Mouse (Mus musculus) small intestine, adult 2 months (tissue): ENCODE data around the gene Col9a3. TPM values are rescaled to one million over a fixed set of nuclear protein-coding genes. Genes with fewer than 3 reads are reported as not detected.

ENCODE experiments used
- H3K27ac ChIP-seq: fragments of 200-500 bp; 2 replicates; pipeline ENCODE4 v1.5.1; 2012; ENCODE audit warnings: low read depth, low read length, control low read depth, inconsistent platforms; ENCODE audit not compliant: insufficient read depth
- H3K27me3 ChIP-seq: fragments of 200-500 bp; 2 replicates; pipeline ENCODE4 v1.6.1; 2012; ENCODE audit warnings: mild to moderate bottlenecking, moderate library complexity, low read length, inconsistent platforms; ENCODE audit not compliant: control insufficient read depth, insufficient read depth
- H3K36me3 ChIP-seq: fragments of 200-500 bp; 2 replicates; pipeline ENCODE4 v1.6.1; 2012; ENCODE audit warnings: mild to moderate bottlenecking, low read length, control low read depth, inconsistent platforms; ENCODE audit not compliant: control insufficient read depth, insufficient read depth
- H3K4me1 ChIP-seq: fragments of 200-500 bp; 2 replicates; pipeline ENCODE4 v1.6.1; 2012; ENCODE audit warnings: low read length, inconsistent platforms, mixed read lengths; ENCODE audit not compliant: control insufficient read depth, insufficient read depth, insufficient read length
- H3K4me3 ChIP-seq: fragments of 200-500 bp; 2 replicates; pipeline ENCODE4 v1.5.1; 2012; ENCODE audit warnings: low read depth, mild to moderate bottlenecking, control low read depth, inconsistent platforms, low read length, moderate library complexity
- CTCF ChIP-seq: fragments of 200-500 bp; IDR thresholded peaks from 2 replicates; pipeline ENCODE4 v1.5.1; 2012; ENCODE audit warnings: low read depth, mild to moderate bottlenecking, control low read depth, inconsistent platforms, low read length, moderate library complexity, mixed read lengths; ENCODE audit not compliant: insufficient replicate concordance, insufficient read length; ENCODE audit errors: extremely low read depth
- POLR2A ChIP-seq: fragments of 200-500 bp; IDR thresholded peaks from 2 replicates; pipeline ENCODE4 v1.6.1; 2012; ENCODE audit warnings: low read depth, mild to moderate bottlenecking, control low read depth, inconsistent platforms, low read length, moderate library complexity
- WGBS: fragments of 180-500 bp; shearing (Covaris S2); methylation state at CpG from one replicate; pipeline ENCODE4 v1.1.7; 2018; 5-methylcytosine and 5-hydroxymethylcytosine counted together
- polyA plus RNA-seq: library from polyadenylated mRNA; depleted of rRNA; stranded (reverse); fragments of >200 nt; gene quantifications from 2 replicates; pipeline ENCODE4 v1.2.3, GENCODE M21; 2012

Col9a3 gene
- polyA plus RNA-seq, 1 experiment: 0.52 TPM

DNA sequence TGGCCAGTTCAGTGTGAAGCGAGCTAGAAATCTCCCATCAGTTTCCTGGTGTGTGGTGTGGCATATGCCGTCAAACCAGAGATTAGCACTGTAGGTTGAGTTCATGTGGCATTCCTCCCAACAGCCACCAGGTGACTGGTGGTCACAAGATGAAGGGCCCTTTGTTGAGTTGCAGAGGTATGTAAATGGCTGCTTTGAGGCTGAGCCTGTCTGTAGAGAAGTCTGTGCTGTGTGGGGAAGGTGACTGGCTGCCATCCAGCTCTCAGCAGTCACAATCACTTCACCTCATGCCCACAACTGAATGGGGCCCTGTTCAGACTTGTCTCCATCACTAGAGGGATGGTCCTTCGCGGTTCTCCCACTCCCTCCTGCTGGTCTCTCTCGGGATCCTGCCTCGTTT lies 7.2 kb downstream of the Col9a3 start:
- Histone ChIP-seq H3K4me1 (no peaks in the 10 kb centered on the region), H3K4me3 (no peak overlapping the region), H3K27me3 (no peaks in the 10 kb centered on the region), H3K36me3 (no peaks in the 10 kb centered on the region), H3K27ac (no peak overlapping the region)
- WGBS: 62% methylated on average over 6 of the region's 6 CpGs
- no peak for TF ChIP-seq POLR2A
- no peak for TF ChIP-seq CTCF

GRCm38 (mm10) chr2:180610283-180610682 lies 12.7 kb downstream of the Col9a3 start:
- TF ChIP-seq POLR2A (no peak), CTCF (no peak)
- no peaks in the 10 kb centered on the region for H3K4me1 ChIP-seq
- no peaks in the 10 kb centered on the region for H3K36me3 ChIP-seq
- no peaks in the 10 kb centered on the region for H3K27me3 ChIP-seq
- no peak overlapping the region for H3K27ac ChIP-seq
- WGBS: 41% methylated on average over 4 of the region's 4 CpGs
- no peak overlapping the region for H3K4me3 ChIP-seq

- WGBS: 66% methylated on average over 2 of the region's 2 CpGs
- H3K27ac ChIP-seq: no peak overlapping the region
- TF ChIP-seq POLR2A (no peak), CTCF (no peak)
These were observed 14.3 kb downstream of the Col9a3 start for GRCm38 (mm10) chr2:180611882-180612281.

DNA sequence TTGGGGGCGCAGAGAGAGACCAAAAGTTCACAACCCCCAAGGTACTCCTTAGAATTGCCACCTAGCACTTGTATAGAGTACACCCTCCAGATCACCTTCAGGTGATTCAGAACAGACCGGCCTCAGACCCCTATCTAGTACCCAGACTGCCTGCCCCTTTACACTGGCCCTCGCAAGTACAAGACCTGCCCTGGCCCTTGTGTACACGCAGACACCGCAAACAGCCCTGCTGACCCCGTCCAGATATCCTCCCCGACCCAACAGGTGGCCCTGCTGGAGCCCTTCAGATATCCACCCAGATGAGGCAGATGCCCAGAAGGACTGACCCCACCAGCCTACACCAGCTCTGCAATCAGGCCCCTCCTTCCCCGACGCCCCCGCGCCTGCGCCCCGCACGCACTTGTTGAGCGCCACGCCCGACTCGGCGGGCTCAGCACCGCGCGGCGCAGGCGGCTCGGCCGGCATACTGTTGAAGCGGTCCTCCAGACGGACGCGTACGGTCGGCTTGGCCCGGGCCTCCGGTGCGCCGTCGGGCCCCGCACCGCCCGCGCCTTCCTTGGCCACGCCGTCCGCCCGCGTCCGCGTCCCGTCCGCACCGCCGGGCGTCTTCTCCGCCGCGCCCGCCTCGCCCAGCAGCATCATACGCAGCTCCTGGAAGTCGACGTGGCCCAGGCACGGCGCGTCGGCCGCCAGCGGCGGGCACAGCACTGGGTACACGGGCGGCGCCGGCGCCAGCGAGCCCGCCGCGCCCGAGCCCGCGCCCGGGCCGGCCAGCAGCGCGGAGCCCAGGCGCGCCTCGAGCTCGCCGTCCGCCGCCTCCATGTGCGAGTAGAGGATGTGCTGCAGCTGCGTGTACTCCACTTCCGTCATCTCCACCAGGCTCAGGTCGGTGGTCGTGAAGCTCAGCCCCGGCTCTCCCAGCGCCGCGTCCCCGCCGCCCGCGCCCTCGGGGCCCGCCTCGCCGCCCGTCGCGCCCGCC lies 44.3 kb downstream of the Col9a3 start:
- no peak overlapping the region for H3K27ac ChIP-seq
- H3K36me3 ChIP-seq: no peaks in the 10 kb centered on the region
- peaks cover 23% of the 10 kb centered on the region for H3K27me3 ChIP-seq
- H3K4me1 ChIP-seq: no peaks in the 10 kb centered on the region
- TF ChIP-seq POLR2A (no peak), CTCF (no peak)
- H3K4me3 ChIP-seq: no peak overlapping the region
- 11% methylated on average over 110 of the region's 112 CpGs for whole genome bisulfite sequencing

More at GRCm38 (mm10) chr2:180611882-180612281, 14.3 kb downstream of the Col9a3 start:
- H3K4me3 ChIP-seq: no peak overlapping the region
- H3K36me3 ChIP-seq: no peaks in the 10 kb centered on the region
- H3K27me3 ChIP-seq: no peaks in the 10 kb centered on the region
- no peaks in the 10 kb centered on the region for H3K4me1 ChIP-seq

DNA sequence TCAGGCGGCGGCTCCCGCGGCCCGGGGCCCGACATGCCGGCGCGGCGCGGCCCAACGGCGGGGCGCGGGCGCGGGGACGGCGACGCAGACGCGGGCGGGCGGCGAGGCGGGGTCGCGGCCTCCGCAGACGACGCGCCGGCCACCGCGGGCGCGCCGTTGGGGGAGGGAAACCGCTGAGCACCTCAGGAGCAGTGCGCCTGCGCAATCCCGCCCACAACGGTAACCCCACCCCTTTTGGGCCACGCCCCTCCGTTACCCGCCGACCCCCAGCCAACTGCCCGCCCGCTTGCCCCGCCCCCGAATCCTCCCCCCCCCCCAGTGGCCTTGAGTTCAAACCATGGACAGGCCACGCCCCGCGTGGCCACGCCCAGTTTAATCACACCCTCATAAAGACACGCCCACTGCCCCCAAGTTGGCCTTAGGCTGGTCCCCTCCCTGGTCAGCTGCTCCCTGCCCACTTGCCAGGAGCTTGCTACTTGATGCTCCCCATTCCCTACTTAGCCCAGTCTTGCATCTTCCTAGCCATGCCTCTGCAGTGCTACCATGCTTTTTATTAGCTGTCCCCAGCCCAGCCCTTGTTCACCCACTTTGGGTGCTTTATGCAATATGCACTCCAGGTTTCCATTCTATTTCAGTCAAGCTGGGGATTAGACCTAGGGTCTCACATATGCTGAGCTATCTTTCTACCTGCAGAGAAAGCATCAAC lies 45.1 kb downstream of the Col9a3 start, which contains the start of gene Tcfl5:
Tcfl5 (minus strand) TSS at position 154 of the 706 bp plus-strand sequence.
- TF ChIP-seq POLR2A (no peak), CTCF (no peak)
- no peak within 1 kb of the TSS for H3K4me3 ChIP-seq
- no peaks in the 10 kb centered on the region for H3K4me1 ChIP-seq
- WGBS: 32% methylated on average over 56 of the region's 56 CpGs
- H3K36me3 ChIP-seq: no peaks in the 10 kb centered on the region
- H3K27ac ChIP-seq: no peak within 1 kb of the TSS
- H3K27me3 ChIP-seq: peaks cover 23% of the 10 kb centered on the region

DNA sequence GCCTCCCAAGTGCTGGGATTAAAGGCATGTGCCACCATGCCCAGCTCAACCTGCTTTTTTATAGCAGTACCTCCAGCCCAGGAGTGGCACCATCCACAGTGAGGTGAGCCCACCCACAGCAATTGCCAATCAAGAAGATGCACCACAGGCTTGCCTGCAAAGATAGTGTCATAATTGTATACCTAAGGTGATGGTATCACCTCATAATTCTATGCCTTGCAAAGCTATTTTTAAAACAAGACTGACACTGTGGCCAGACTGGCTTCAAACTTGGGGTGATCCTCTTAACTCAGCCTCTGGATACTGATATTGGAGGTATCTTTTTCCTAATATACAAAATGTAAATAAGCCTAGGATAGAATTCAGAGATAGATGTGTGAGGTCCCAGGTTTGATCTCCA lies 46.0 kb downstream of the Col9a3 start:
- H3K27me3 ChIP-seq: peaks cover 25% of the 10 kb centered on the region
- no peaks in the 10 kb centered on the region for H3K36me3 ChIP-seq
- H3K4me3 ChIP-seq: no peak overlapping the region
- TF ChIP-seq CTCF (no peak), POLR2A (no peak)
- H3K4me1 ChIP-seq: no peaks in the 10 kb centered on the region
- H3K27ac ChIP-seq: no peak overlapping the region

- no peak for TF ChIP-seq POLR2A
- no peak for TF ChIP-seq CTCF
- Histone ChIP-seq H3K4me3 (no peak overlapping the region), H3K27me3 (peaks cover 17% of the 10 kb centered on the region), H3K36me3 (no peaks in the 10 kb centered on the region), H3K4me1 (no peaks in the 10 kb centered on the region), H3K27ac (no peak overlapping the region)
These were observed 49.3 kb downstream of the Col9a3 start for GRCm38 (mm10) chr2:180646841-180647240.
